Mouse (Mus musculus) small intestine, adult 2 months (tissue): ENCODE measurements around the gene Calml3.

Source experiments
- CTCF ChIP-seq: fragments of 200-500 bp; IDR thresholded peaks from 2 replicates; pipeline ENCODE4 v1.5.1; 2012; ENCODE audit warnings: low read depth, mild to moderate bottlenecking, control low read depth, inconsistent platforms, low read length, moderate library complexity, mixed read lengths; ENCODE audit not compliant: insufficient replicate concordance, insufficient read length; ENCODE audit errors: extremely low read depth
- POLR2A ChIP-seq: fragments of 200-500 bp; IDR thresholded peaks from 2 replicates; pipeline ENCODE4 v1.6.1; 2012; ENCODE audit warnings: low read depth, mild to moderate bottlenecking, control low read depth, inconsistent platforms, low read length, moderate library complexity

DNA sequence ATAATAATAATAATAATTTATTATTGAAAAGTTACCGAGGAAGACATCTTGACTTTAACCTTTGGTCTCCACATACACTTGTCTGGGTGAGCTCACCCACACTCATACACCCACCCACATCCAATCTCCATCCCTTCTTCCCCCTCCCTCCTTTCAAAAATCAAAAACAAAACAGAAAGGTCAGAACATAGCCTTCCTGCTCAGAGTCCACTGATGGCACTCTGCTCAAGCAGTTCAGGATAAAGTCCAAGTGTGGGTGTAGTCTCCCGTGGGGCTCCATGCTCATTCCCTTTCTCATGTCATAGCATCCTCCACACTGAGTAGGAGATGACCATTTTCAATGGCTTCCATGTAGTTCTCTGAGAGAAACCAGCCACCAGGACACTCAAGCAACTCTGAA is 50.8 kb downstream of the Calml3 start:
- TF ChIP-seq POLR2A (no peak), CTCF (no peak)
